8 mouse cellular contexts compared by ENCODE assay signal in genomic region chr17:66076934-66077333, GRCm38 (mm10). TPM values are rescaled to one million over a fixed set of nuclear protein-coding genes. Genes with fewer than 3 reads are reported as not detected.
DNase-seq lines count a peak whose midpoint lies in the region; ATAC-seq and TF ChIP-seq lines count a peak whose summit lies in the region.

Gene Ankrd12 (minus strand): TSS chr17:66077089.

- peak; percentile 96 for ATAC-seq in forebrain, postnatal 0 days
- peak; percentile 98 for ATAC-seq in lung, embryonic 14.5 days (ENCODE audit: insufficient read depth)
- peak; percentile 73 for ATAC-seq in neutrophil, adult 5-6 weeks (ENCODE audit: extremely low read depth, insufficient number of reproducible peaks, low FRiP score, poor library complexity, severe bottlenecking)

- peak within 1 kb of the TSS; percentile 68 for H3K4me2 ChIP-seq in forebrain, postnatal 0 days (ENCODE audit: low read depth)
- H3K4me2 ChIP-seq in lung, embryonic 14.5 days, result peak within 1 kb of the TSS; percentile 89

- H3K4me1 ChIP-seq in cerebellum, adult 2 months (ENCODE audit: control insufficient read depth, insufficient read depth, low read length), result no peaks in the 10 kb centered on the region
- H3K4me1 ChIP-seq in forebrain, postnatal 0 days (ENCODE audit: insufficient read depth), result peaks cover 14% of the 10 kb centered on the region; the same call in 1 of the 2 replicates
- H3K4me1 ChIP-seq in lung, embryonic 14.5 days (ENCODE audit: insufficient read depth), result no peaks in the 10 kb centered on the region

- no peaks in the 10 kb centered on the region for H3K27me3 ChIP-seq in cerebellum, adult 2 months (ENCODE audit: control insufficient read depth, insufficient read depth, low read length)
- no peaks in the 10 kb centered on the region for H3K27me3 ChIP-seq in forebrain, postnatal 0 days (ENCODE audit: insufficient read depth, low read length)
- no peaks in the 10 kb centered on the region for H3K27me3 ChIP-seq in lung, embryonic 14.5 days (ENCODE audit: insufficient read depth, low read length)

- WGBS in cerebellum, adult 2 months, result under 1% methylated on average over 53 of the region's 53 CpGs
- WGBS in forebrain, postnatal 0 days, result 9% methylated on average over 53 of the region's 53 CpGs
- under 1% methylated on average over 52 of the region's 53 CpGs for WGBS in lung, embryonic 14.5 days

- peaks cover 18% of the 10 kb centered on the region for H3K36me3 ChIP-seq in forebrain, postnatal 0 days (ENCODE audit: insufficient read depth)
- H3K36me3 ChIP-seq in lung, embryonic 14.5 days (ENCODE audit: insufficient read depth), result peaks cover 35% of the 10 kb centered on the region

- peak within 1 kb of the TSS; percentile 87 for H3K27ac ChIP-seq in cerebellum, adult 2 months (ENCODE audit: insufficient read depth, low read length)
- H3K27ac ChIP-seq in forebrain, postnatal 0 days (ENCODE audit: low read depth, low read length), result peak within 1 kb of the TSS; percentile 97
- H3K27ac ChIP-seq in lung, embryonic 14.5 days (ENCODE audit: low read depth), result peak within 1 kb of the TSS; percentile 83

- DNase-seq in MEL-GATA-1-ER (ENCODE audit: extremely low read depth, low read depth), result peak; percentile 82
- peak; percentile 96 for DNase-seq in cerebellum, adult 2 months
- peak; percentile 97 for DNase-seq in forebrain, postnatal 0 days
- DNase-seq in heart, postnatal 4 days, result peak; percentile 96
- peak; percentile 93 to 95 for DNase-seq in layer of hippocampus, adult 8-10 months (ENCODE audit: low spot score in 2 of 2)
- DNase-seq in lung, embryonic 14.5 days, result peak; percentile 96
- DNase-seq in testis, postnatal 14 days (ENCODE audit: low spot score), result peak; percentile 96

- peak within 1 kb of the TSS; percentile 87 for H3K9ac ChIP-seq in forebrain, postnatal 0 days
- H3K9ac ChIP-seq in lung, embryonic 14.5 days, result peak within 1 kb of the TSS; percentile 67

- no peaks in the 10 kb centered on the region for H3K9me3 ChIP-seq in forebrain, postnatal 0 days (ENCODE audit: low read length)
- no peaks in the 10 kb centered on the region for H3K9me3 ChIP-seq in lung, embryonic 14.5 days (ENCODE audit: low read depth, low read length)

- TF ChIP-seq CTCF in cerebellum, adult 2 months (IDR thresholded peaks at IDR 0.05; ENCODE audit: borderline replicate concordance, insufficient read depth, low read depth, low read length), result no peak
- TF ChIP-seq CTCF in forebrain, postnatal 0 days (IDR thresholded peaks at IDR 0.05; ENCODE audit: low read depth), result no peak
- no peak for TF ChIP-seq CTCF in lung, embryonic 14.5 days (IDR thresholded peaks at IDR 0.05; ENCODE audit: low read depth)

- peak; percentile 66 for TF ChIP-seq POLR2A in cerebellum, adult 2 months (IDR thresholded peaks at IDR 0.05; ENCODE audit: borderline replicate concordance, insufficient read depth, low read length)

- H3K4me3 ChIP-seq in cerebellum, adult 2 months (replicated peaks; ENCODE audit: insufficient read depth, low read depth, low read length), result peak within 1 kb of the TSS; percentile 100
- H3K4me3 ChIP-seq in forebrain, postnatal 0 days (ENCODE audit: low read depth, low read length), result peak within 1 kb of the TSS; percentile 94
- peak within 1 kb of the TSS; percentile 95 for H3K4me3 ChIP-seq in lung, embryonic 14.5 days (ENCODE audit: low read depth, low read length)

RNA-seq across cellular contexts. Expression of gene Ankrd12, which starts in this region (rescaled TPM):
- 25.5 and 28.1 TPM in 2 replicates for polyA plus RNA-seq in cerebellum, adult 2 months (2012; rRNA removed)
- total RNA-seq in forebrain, postnatal 0 days (2014; rRNA removed), result 74.7 and 80.1 TPM in 2 replicates
- polyA plus RNA-seq in forebrain, postnatal 0 days (2015; fragmentation: Nextera tagmentation; extraction: Ambion mirVana), result 147 and 207 TPM in 2 replicates
- total RNA-seq in heart, postnatal 4 days (2021), result 10 to 100 TPM; 14.1 to 16.2 TPM
- 100 to 1,000 TPM; 198 to 247 (median 235) TPM for total RNA-seq in layer of hippocampus, adult 8-10 months (2022)
- polyA plus RNA-seq in lung, embryonic 14.5 days (2014; fragmentation: Nextera tagmentation; extraction: Ambion mirVana), result 17.9 and 19.6 TPM in 2 replicates
- 113 and 128 TPM in 2 replicates for total RNA-seq in neutrophil, adult 5-6 weeks (2017)

Comparison
In these comparisons a context has a peak if more than half of its experiments do, and no peak if none do; other contexts are left out.
1. Peak in every context shown above with its lines: DNase-seq, ATAC-seq, H3K4me3 ChIP-seq and H3K27ac ChIP-seq.